Mouse (Mus musculus) liver, adult 2 months (tissue): Measurements from ENCODE around the gene Dhrs3. TPM values are rescaled to one million over a fixed set of nuclear protein-coding genes. Genes with fewer than 3 reads are reported as not detected.

Experiments used
- DNase-seq: peaks from one replicate; pipeline ENCODE4 v3.0.0-alpha.2; 2011; ENCODE audit warnings: low read depth, low spot score; ENCODE audit errors: extremely low read depth
- H3K27ac ChIP-seq: fragments of 200-500 bp; replicated peaks from 2 replicates; pipeline ENCODE4 v1.5.1; 2012; ENCODE audit warnings: low read depth, mild to moderate bottlenecking, control low read depth, inconsistent platforms, low read length; ENCODE audit not compliant: insufficient read depth
- H3K27me3 ChIP-seq: fragments of 200-500 bp; 2 replicates; pipeline ENCODE4 v1.6.1; 2012; ENCODE audit warnings: mild to moderate bottlenecking, moderate library complexity, low read length, inconsistent platforms; ENCODE audit not compliant: control insufficient read depth, insufficient read depth
- H3K36me3 ChIP-seq: fragments of 200-500 bp; 2 replicates; pipeline ENCODE4 v1.6.1; 2012; ENCODE audit warnings: low read length, inconsistent platforms; ENCODE audit not compliant: control insufficient read depth, insufficient read depth
- H3K4me1 ChIP-seq: fragments of 200-500 bp; 2 replicates; pipeline ENCODE4 v1.6.1; 2011; ENCODE audit warnings: low read length; ENCODE audit not compliant: control insufficient read depth, insufficient read depth
- H3K4me3 ChIP-seq: fragments of 200-500 bp; 2 replicates; pipeline ENCODE4 v1.5.1; 2011; ENCODE audit warnings: low read depth, mild to moderate bottlenecking, control low read depth, low read length, moderate library complexity; ENCODE audit not compliant: insufficient read depth
- H3K79me2 ChIP-seq: fragments of 200-500 bp; 2 replicates; pipeline ENCODE4 v1.6.1; 2012; ENCODE audit warnings: inconsistent platforms, mild to moderate bottlenecking, low read length, moderate library complexity; ENCODE audit not compliant: control insufficient read depth, insufficient read depth
- H3K9ac ChIP-seq: fragments of 200-500 bp; 2 replicates; pipeline ENCODE4 v1.6.1; 2012; ENCODE audit warnings: low read depth, mild to moderate bottlenecking, control low read depth, inconsistent platforms, low read length
- CTCF ChIP-seq: fragments of 200-500 bp; IDR thresholded peaks from 2 replicates; pipeline ENCODE4 v1.5.1; 2011; ENCODE audit warnings: low read depth, low read length, control low read depth
- POLR2A ChIP-seq: fragments of 200-500 bp; IDR thresholded peaks from 2 replicates; pipeline ENCODE4 v1.6.1; 2011; ENCODE audit warnings: low read length, control low read depth; ENCODE audit not compliant: insufficient read depth; ENCODE audit errors: extremely low read depth
- WGBS: fragments of 180-500 bp; shearing (Covaris S2); methylation state at CpG from one replicate; pipeline ENCODE4 v1.1.7; 2018; 5-methylcytosine and 5-hydroxymethylcytosine counted together
- polyA plus RNA-seq: library from polyadenylated mRNA; depleted of rRNA; stranded (reverse); fragments of >200 nt; gene quantifications from 2 replicates; pipeline ENCODE4 v1.2.3, GENCODE M21; 2012
- total RNA-seq: library from RNA; depleted of rRNA; stranded (reverse); fragments of >200 nt; gene quantifications from 2 replicates; pipeline ENCODE4 v1.2.3, GENCODE M21; 2014

Dhrs3 gene
- total and polyA plus RNA-seq, 2 experiments, result 85.5 to 225 TPM

DNA sequence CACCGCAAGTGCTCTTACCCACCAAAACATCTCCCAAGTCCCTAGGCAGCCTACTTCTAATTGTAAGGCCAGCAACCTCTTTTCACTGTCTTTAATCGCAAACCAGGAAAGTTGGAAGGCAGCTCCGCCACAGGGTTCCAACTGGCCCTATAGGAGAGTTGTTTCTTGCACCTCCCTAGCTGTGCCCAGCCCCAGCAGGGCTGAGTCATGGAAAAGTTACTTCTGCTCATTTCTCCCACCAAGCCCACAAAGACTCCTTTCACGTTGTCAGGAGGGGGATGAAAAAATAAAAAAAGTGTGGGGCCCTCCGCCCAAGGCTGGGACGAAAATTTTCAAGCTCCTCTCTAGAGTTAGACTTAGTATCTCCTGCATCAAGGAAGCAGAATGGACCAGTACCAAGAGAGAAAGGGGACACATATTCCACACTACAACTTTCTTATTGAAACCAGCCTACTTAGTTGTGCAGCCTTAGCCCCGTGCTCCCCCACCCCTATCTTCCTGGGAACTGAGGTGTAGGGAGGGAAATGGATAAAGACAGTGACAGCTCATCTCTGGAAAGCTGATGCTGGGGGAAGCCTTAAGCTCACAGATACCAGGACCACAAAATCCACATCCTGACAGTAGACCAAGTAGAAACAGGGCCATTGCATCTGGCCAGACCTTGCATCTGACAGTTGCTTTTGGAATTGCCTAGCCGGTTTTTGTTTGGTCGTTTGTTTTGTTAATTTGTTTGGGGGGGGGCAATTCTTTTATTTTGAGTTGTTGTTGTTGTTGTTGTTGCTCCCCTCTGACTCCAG lies 2.9 kb upstream of the Dhrs3 start:
- no peak for TF ChIP-seq POLR2A
- TF ChIP-seq CTCF, result no peak
- H3K79me2 ChIP-seq, result peaks cover 11% of the 10 kb centered on the region; the same call in 1 of the 2 replicates
- DNase-seq, result no peak
- H3K9ac ChIP-seq, result no peak overlapping the region
- no peaks in the 10 kb centered on the region for H3K36me3 ChIP-seq
- peaks cover 7% of the 10 kb centered on the region for H3K4me1 ChIP-seq
- H3K27me3 ChIP-seq, result no peaks in the 10 kb centered on the region
- no peak overlapping the region for H3K27ac ChIP-seq
- 89% methylated on average over 9 of the region's 9 CpGs for WGBS
- H3K4me3 ChIP-seq, result no peak overlapping the region

DNA sequence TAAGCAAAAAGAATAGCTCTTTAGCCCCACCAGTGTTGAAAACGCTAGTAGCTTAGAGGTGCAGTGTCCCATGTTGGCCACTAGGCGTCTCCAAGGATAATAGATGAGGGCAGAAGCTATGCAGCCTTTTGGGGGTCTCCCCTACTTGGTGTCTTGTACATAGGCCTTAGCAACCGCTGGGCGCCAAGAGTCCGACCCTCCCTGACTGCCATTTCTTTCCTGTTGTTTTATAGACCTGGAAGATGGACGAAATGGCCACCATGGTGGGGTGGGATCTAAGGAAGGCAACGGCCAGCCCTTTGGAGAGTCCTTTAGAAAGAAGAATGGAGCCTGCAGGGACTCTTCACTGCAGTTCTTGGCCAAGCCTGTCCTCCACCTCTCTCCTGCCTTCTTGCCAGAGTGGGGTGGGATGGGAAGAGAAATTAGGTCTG lies 1.9 kb upstream of the Dhrs3 start:
- H3K79me2 ChIP-seq, result peaks cover 20% of the 10 kb centered on the region
- WGBS, result 14% methylated on average over 7 of the region's 7 CpGs
- H3K27ac ChIP-seq, result no peak overlapping the region; the same call in 1 of the 2 replicates
- no peaks in the 10 kb centered on the region for H3K27me3 ChIP-seq
- TF ChIP-seq CTCF (peak; percentile 76), POLR2A (no peak)
- no peak overlapping the region for H3K9ac ChIP-seq
- peak; percentile 39 for DNase-seq
- no peak overlapping the region for H3K4me3 ChIP-seq
- no peaks in the 10 kb centered on the region for H3K36me3 ChIP-seq
- peaks cover 9% of the 10 kb centered on the region for H3K4me1 ChIP-seq

DNA sequence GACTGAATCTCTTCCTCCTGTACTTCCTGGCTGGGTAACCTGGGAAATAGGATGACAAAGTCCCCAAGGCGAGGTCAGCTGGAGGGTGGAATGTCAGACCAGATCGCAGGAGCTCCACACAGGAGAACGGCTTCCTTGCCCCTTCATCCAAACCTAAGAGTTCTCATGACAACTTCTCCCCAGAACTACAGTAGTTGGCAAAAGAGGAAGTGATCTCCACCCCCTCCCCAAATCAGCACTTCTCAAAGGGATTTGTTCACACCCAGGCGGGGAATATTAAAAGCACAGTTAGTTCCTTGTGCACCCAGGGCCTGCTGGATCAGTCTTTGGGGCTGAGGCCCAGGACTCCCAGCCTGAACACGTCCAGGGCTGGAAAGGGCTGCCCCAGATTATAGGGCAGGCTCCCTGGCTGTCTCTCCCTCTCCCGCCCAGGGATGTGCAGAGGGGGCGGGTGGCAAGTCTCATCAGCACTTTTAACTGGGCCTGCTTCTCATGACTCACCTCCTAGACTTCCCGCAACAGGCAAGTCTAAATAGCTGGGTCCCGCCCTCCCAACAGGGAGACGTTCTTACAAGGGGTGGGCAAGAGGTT lies 1.4 kb upstream of the Dhrs3 start:
- Histone ChIP-seq H3K79me2 (peaks cover 25% of the 10 kb centered on the region), H3K36me3 (no peaks in the 10 kb centered on the region), H3K4me1 (peaks cover 14% of the 10 kb centered on the region), H3K9ac (0 out of 2 replicates have a peak overlapping the region, but pooled peaks have one; percentile 6), H3K27ac (peak overlapping the region; percentile 87), H3K27me3 (no peaks in the 10 kb centered on the region), H3K4me3 (no peak overlapping the region)
- TF ChIP-seq CTCF (no peak), POLR2A (no peak)
- 36% methylated on average over 10 of the region's 10 CpGs for WGBS
- peak; percentile 30 for DNase-seq

DNA sequence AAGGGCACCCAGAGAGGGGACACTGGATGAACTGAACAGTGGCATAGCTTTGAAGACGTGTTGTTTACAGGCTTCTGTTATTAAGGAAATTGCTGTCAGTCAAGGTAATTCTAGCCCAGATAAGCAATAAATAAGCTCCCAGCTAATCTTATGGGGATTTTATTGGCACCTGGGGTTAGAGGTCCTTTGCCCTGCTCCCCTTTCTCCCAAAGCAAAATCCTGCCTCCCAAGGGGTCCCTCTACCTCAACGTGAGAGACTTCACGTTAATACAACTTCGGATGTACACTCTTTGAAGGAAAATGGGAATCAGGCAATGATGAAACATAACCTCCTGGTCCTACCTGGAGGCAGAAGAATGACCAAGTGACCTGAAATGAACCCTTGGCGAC lies 889 bp upstream of the Dhrs3 start:
- Histone ChIP-seq H3K27ac (peak overlapping the region; percentile 87), H3K36me3 (no peaks in the 10 kb centered on the region), H3K9ac (peak overlapping the region; percentile 78), H3K79me2 (peaks cover 29% of the 10 kb centered on the region), H3K27me3 (no peaks in the 10 kb centered on the region), H3K4me3 (peak overlapping the region; percentile 79), H3K4me1 (peaks cover 17% of the 10 kb centered on the region)
- TF ChIP-seq CTCF (no peak), POLR2A (no peak)
- no peak for DNase-seq
- 14% methylated on average over 5 of the region's 5 CpGs for WGBS

DNA sequence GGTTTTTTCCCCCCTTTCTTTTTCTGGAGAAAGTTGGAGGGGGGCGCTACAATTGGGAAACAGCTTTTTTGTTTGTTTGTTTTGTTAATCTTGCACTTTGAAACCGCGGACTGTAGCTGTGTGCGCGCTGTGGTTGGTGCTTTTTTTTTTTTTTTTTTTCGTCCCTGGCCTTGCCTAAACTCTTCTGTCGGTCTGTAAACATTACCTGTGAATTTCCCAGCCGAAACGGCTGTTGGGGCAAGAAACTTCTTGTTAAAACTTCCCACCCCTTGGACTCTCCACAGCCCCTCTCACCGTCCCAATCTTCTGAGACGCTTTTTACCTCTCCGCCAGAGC lies 278 bp downstream of the Dhrs3 start:
- Histone ChIP-seq H3K4me1 (peaks cover 27% of the 10 kb centered on the region), H3K36me3 (peaks cover 6% of the 10 kb centered on the region; the same call in 1 of the 2 replicates), H3K9ac (peak overlapping the region; percentile 97), H3K27ac (peak overlapping the region; percentile 87), H3K79me2 (peaks cover 39% of the 10 kb centered on the region), H3K27me3 (no peaks in the 10 kb centered on the region), H3K4me3 (peak overlapping the region; percentile 79)
- TF ChIP-seq POLR2A (0 out of 2 replicates have a peak, but pooled peaks have one; percentile 7), CTCF (no peak)
- under 1% methylated on average over 12 of the region's 12 CpGs for WGBS
- peak; percentile 93 for DNase-seq
